Mouse (Mus musculus) myocyte (in vitro differentiated cells): Measurements from ENCODE around the gene Rtl1.

Experiments
- E2F4 ChIP-seq: IDR thresholded peaks from one replicate; pipeline ENCODE4 v1.6.1; 2011; ENCODE audit warnings: mild to moderate bottlenecking, control low read depth, moderate library complexity; ENCODE audit not compliant: insufficient read depth
- POLR2A ChIP-seq: IDR thresholded peaks from one replicate; pipeline ENCODE4 v1.6.1; 2011; ENCODE audit warnings: low read depth, mild to moderate bottlenecking, control low read depth, moderate library complexity; ENCODE audit not compliant: insufficient read length
- USF1 ChIP-seq: IDR thresholded peaks from one replicate; pipeline ENCODE4 v1.6.1; 2011; ENCODE audit warnings: low read depth, mild to moderate bottlenecking, control low read depth, moderate library complexity

DNA sequence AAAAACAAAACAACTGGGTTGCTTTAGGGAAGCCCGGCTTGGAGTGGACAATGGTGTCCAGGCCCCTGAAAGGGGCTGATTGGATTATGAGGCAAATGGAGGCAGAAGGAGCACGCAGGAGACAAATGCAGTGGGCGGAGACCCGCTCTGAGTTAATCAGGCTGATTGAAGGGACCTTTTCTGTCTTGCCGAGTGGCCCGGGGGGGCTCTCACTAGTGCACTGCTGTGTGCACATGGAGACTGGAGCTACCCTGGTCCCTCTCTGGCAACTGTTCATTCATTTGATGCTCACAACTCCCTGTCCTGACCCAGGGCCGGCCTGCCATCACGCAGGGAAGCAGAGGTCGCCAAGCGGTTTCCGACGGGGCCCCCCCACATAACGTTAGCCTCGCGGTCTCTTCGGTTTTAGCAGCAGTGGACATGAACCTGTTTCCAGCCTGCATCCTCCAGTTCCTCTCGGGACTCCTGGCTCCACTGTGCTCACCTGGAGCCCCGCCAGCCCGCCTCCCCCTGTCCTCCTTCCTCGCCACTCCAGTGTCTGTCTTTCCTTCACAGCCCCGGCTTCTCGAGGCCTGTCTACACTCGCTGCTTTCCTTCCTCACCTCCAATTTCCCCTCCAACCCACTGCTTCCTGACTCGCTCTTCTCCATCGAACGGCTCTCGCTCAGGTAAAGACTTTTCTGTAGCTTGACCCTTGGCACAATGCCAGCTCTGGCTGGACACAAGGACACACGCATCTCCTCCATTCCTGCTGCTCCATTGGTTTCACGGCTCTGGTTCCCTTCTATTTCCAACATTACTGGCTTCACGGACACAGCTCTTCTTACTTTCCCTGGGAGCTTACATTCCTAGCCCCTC is 54.0 kb downstream of the Rtl1 start:
- no peak for TF ChIP-seq POLR2A
- TF ChIP-seq E2F4 = no peak
- no peak for TF ChIP-seq USF1
